Mouse (Mus musculus): ENCODE results near the gene Olfr1208.

The Olfr1208 gene

GRCm38 (mm10) chr2:88902211-88902610 lies at the start of gene Olfr1208:
Gene Olfr1208 (minus strand): TSS chr2:88902311.
- no peak for DNase-seq (ENCODE audit: low read depth, low spot score)

GRCm38 (mm10) chr2:88938011-88938410 lies 35.9 kb upstream of the Olfr1208 start, which contains the start of gene Olfr1211:
Gene Olfr1211 (minus strand): TSS chr2:88938111.
- no peak for DNase-seq (ENCODE audit: low read depth, low spot score)

DNA sequence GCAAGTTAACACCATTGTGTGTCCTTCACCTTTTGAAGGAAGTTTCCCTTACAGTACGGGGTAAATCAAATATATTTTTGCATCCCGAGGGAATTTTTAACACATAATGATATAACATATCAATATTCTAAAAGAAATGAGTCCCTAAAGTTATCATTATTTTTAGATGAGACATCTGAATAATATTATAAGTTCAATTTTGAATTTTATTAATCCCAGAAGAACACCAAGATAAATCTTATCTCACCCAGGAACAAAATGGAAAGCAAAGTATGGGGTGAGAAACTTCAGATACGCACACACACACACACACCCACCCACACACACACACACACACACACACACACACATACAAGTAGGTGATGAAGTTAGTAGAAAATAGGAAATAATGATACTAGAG lies 12.9 kb upstream of the Olfr1208 start, which contains the start of gene Olfr1209:
Gene Olfr1209 (minus strand): TSS at position 101 of the 400 bp plus-strand sequence.
- no peak for DNase-seq (ENCODE audit: low read depth, low spot score)

DNA sequence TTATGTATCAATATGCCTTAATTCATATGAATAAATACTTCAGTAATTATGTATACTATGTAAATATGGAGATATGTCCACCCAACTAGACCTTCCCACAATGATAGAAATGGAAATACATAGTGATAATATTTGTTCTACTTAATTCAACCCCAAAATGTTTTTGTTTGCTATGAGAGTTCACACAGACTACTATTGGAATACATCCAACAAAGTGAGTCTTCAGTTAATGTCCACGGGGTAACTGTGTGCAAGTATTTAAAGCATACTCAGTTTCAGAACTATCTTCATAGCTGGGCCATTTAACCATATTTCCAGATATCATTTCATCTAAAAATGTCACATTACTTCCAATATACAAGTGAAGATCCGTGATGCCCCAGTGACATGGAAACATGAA lies 39.2 kb downstream of the Olfr1208 start, which contains the start of gene Olfr1206:
Gene Olfr1206 (plus strand): TSS at position 301 of the 400 bp plus-strand sequence.
- no peak for DNase-seq (ENCODE audit: low read depth, low spot score)

DNA sequence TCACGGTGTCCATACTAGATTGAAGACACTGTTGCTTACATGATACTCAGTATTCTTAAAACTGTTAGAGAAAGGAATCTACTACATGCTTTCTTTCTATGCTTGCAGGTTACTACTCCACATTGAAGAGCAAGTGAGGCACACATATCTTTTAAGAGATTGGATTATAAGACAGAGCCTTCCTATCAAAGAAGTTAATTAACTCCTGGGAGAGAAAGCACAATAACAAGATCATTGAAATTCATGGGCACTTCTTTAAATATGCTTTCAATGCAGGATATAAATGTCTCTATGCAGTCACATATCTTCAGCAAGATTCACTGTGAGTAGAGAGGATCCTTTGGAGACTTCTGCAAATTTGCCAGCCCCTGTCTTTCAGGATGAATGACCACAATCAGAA lies 53.1 kb downstream of the Olfr1208 start, which contains the start of gene Olfr1204:
Gene Olfr1204 (plus strand): TSS at position 301 of the 400 bp plus-strand sequence.
- DNase-seq (ENCODE audit: low read depth, low spot score) = no peak
